In genomic region chr14:124605031-124605743, GRCm38 (mm10) we compare ENCODE assay signal across 15 mouse cellular contexts.
"Had no signal": no experiment of that assay in that cellular context is flagged by ENCODE, and none has a peak within 500 bp of the region (broad histone marks: within the 10 kb centered on the region; RNA-seq: fewer than 3 reads in every experiment).

No protein-coding gene starts in this region.

- H3K27me3 ChIP-seq: kidney, embryonic 15.5 days; liver, embryonic 13.5 days; stomach, embryonic 15.5 days had no signal

- H3K27ac ChIP-seq: kidney, embryonic 15.5 days; liver, embryonic 13.5 days; stomach, embryonic 15.5 days had no signal

- H3K4me1 ChIP-seq: kidney, embryonic 15.5 days; liver, embryonic 13.5 days; stomach, embryonic 15.5 days had no signal

- H3K36me3 ChIP-seq: kidney, embryonic 15.5 days; liver, embryonic 13.5 days; stomach, embryonic 15.5 days had no signal

- H3K9me3 ChIP-seq: kidney, embryonic 15.5 days; liver, embryonic 13.5 days; stomach, embryonic 15.5 days had no signal

- DNase-seq: kidney, adult 11 months; kidney, adult 8-10 months; kidney, postnatal 10 days; kidney, postnatal 36 days; liver, embryonic 13.5 days; lung, adult 2 months; lung, postnatal 14 days; lung, postnatal 4 days; midbrain, embryonic 14.5 days; spleen, adult 18-20 months; thymus, adult 18-20 months; thymus, postnatal 36 days had no signal

- H3K4me2 ChIP-seq: kidney, embryonic 15.5 days; liver, embryonic 13.5 days; midbrain, embryonic 11.5 days; stomach, embryonic 15.5 days had no signal

- H3K4me3 ChIP-seq: kidney, embryonic 15.5 days; liver, embryonic 13.5 days; stomach, embryonic 15.5 days had no signal

- H3K9ac ChIP-seq: kidney, embryonic 15.5 days; liver, embryonic 13.5 days; stomach, embryonic 15.5 days had no signal
